Mouse (Mus musculus) E14TG2a.4 (cell line): Measurements from ENCODE around the gene Kpna2.
A peak's percentile ranks its signal among the peaks of the same experiment; 100 is the strongest.

Source experiments
- H3K27me3 ChIP-seq: 2 replicates; pipeline ENCODE4 v1.6.1; 2014; ENCODE audit warnings: low read length, control low read depth; ENCODE audit not compliant: insufficient read depth
- H3K36me3 ChIP-seq: 2 replicates; pipeline ENCODE4 v1.6.1; 2014; ENCODE audit warnings: low read length, control low read depth; ENCODE audit not compliant: insufficient read depth
- H3K4me1 ChIP-seq: replicated peaks from 2 replicates; pipeline ENCODE4 v1.6.1; 2014; ENCODE audit warnings: low read depth, low read length, control low read depth
- H3K4me3 ChIP-seq: replicated peaks from 2 replicates; pipeline ENCODE4 v1.5.1; 2014; ENCODE audit warnings: mild to moderate bottlenecking, low read length
- H3K9me3 ChIP-seq: 2 replicates; pipeline ENCODE4 v1.6.1; 2014; ENCODE audit warnings: low read length, control low read depth
- CTCF ChIP-seq: conservative IDR thresholded peaks from 2 replicates; pipeline ENCODE4 v1.5.1; 2014; ENCODE audit warnings: low read length
- NANOG ChIP-seq: IDR thresholded peaks from 2 replicates; pipeline ENCODE4 v1.6.1; 2014; ENCODE audit warnings: borderline replicate concordance, low read length, mixed read lengths
- POU5F1 ChIP-seq: IDR thresholded peaks from 2 replicates; pipeline ENCODE4 v1.6.1; 2014; ENCODE audit warnings: low read length, borderline replicate concordance

Kpna2 gene

GRCm38 (mm10) chr11:107031635-107032034 lies 32.3 kb upstream of the Kpna2 start:
- Histone ChIP-seq H3K4me1 (peaks cover 69% of the 10 kb centered on the region), H3K36me3 (peaks cover 30% of the 10 kb centered on the region), H3K9me3 (no peaks in the 10 kb centered on the region), H3K27me3 (peaks cover 2% of the 10 kb centered on the region; the same call in 1 of the 2 replicates), H3K4me3 (no peak overlapping the region)
- TF ChIP-seq CTCF (no peak), POU5F1 (no peak), NANOG (no peak)

GRCm38 (mm10) chr11:107029536-107029935 lies 30.2 kb upstream of the Kpna2 start:
- Histone ChIP-seq H3K9me3 (no peaks in the 10 kb centered on the region), H3K4me1 (peaks cover 84% of the 10 kb centered on the region), H3K27me3 (peaks cover 20% of the 10 kb centered on the region), H3K36me3 (peaks cover 10% of the 10 kb centered on the region), H3K4me3 (no peak overlapping the region)
- TF ChIP-seq NANOG: no peak
- no peak for TF ChIP-seq POU5F1
- no peak for TF ChIP-seq CTCF

GRCm38 (mm10) chr11:107028754-107029153 lies 29.4 kb upstream of the Kpna2 start:
- TF ChIP-seq NANOG (no peak), POU5F1 (no peak), CTCF (no peak)
- no peaks in the 10 kb centered on the region for H3K9me3 ChIP-seq
- H3K27me3 ChIP-seq: peaks cover 25% of the 10 kb centered on the region
- peak overlapping the region; percentile 84 for H3K4me3 ChIP-seq
- peaks cover 87% of the 10 kb centered on the region for H3K4me1 ChIP-seq
- H3K36me3 ChIP-seq: peaks cover 7% of the 10 kb centered on the region; the same call in 1 of the 2 replicates

- Histone ChIP-seq H3K4me1 (peaks cover 86% of the 10 kb centered on the region), H3K36me3 (peaks cover 7% of the 10 kb centered on the region; the same call in 1 of the 2 replicates), H3K4me3 (peak overlapping the region; percentile 84), H3K9me3 (no peaks in the 10 kb centered on the region), H3K27me3 (peaks cover 26% of the 10 kb centered on the region)
- TF ChIP-seq NANOG (no peak), POU5F1 (no peak), CTCF (no peak)
These were observed 28.9 kb upstream of the Kpna2 start for GRCm38 (mm10) chr11:107028275-107028618.

GRCm38 (mm10) chr11:107027431-107028274 lies 28.3 kb upstream of the Kpna2 start:
- peaks cover 85% of the 10 kb centered on the region for H3K4me1 ChIP-seq
- H3K27me3 ChIP-seq: peaks cover 32% of the 10 kb centered on the region
- H3K9me3 ChIP-seq: no peaks in the 10 kb centered on the region
- peak overlapping the region; percentile 84 for H3K4me3 ChIP-seq
- H3K36me3 ChIP-seq: peaks cover 3% of the 10 kb centered on the region; the same call in 1 of the 2 replicates
- no peak for TF ChIP-seq POU5F1
- no peak for TF ChIP-seq CTCF
- TF ChIP-seq NANOG: no peak

GRCm38 (mm10) chr11:107026554-107027430 lies 27.5 kb upstream of the Kpna2 start:
- H3K9me3 ChIP-seq: no peaks in the 10 kb centered on the region

GRCm38 (mm10) chr11:107025411-107026321 lies 26.3 kb upstream of the Kpna2 start, which contains the start of gene 1810010H24Rik:
TSS of gene 1810010H24Rik (plus strand) at chr11:107025681.
- peak within 1 kb of the TSS; percentile 73 for H3K4me3 ChIP-seq
- no peaks in the 10 kb centered on the region for H3K36me3 ChIP-seq
- H3K4me1 ChIP-seq: peaks cover 76% of the 10 kb centered on the region
- peaks cover 34% of the 10 kb centered on the region for H3K27me3 ChIP-seq
- no peaks in the 10 kb centered on the region for H3K9me3 ChIP-seq
- TF ChIP-seq POU5F1 (no peak), NANOG (no peak), CTCF (no peak)

More at GRCm38 (mm10) chr11:107026554-107027430, 27.5 kb upstream of the Kpna2 start:
- H3K4me1 ChIP-seq: peaks cover 85% of the 10 kb centered on the region
- peak overlapping the region; percentile 84 for H3K4me3 ChIP-seq
- H3K36me3 ChIP-seq: no peaks in the 10 kb centered on the region
- H3K27me3 ChIP-seq: peaks cover 34% of the 10 kb centered on the region
- no peak for TF ChIP-seq NANOG
- TF ChIP-seq POU5F1: no peak
- TF ChIP-seq CTCF: no peak

GRCm38 (mm10) chr11:107024406-107024805 lies 25.1 kb upstream of the Kpna2 start:
- H3K9me3 ChIP-seq: no peaks in the 10 kb centered on the region
- no peaks in the 10 kb centered on the region for H3K36me3 ChIP-seq
- H3K4me3 ChIP-seq: peak overlapping the region; percentile 73; the same call in 1 of the 2 replicates
- H3K27me3 ChIP-seq: peaks cover 34% of the 10 kb centered on the region
- TF ChIP-seq CTCF (no peak), POU5F1 (no peak), NANOG (no peak)
- peaks cover 69% of the 10 kb centered on the region for H3K4me1 ChIP-seq
